Mouse (Mus musculus) stomach, embryonic 15.5 days (tissue): ENCODE data around the gene Scn4a. TPM values are rescaled to one million over a fixed set of nuclear protein-coding genes. Genes with fewer than 3 reads are reported as not detected.

Source experiments
- ATAC-seq: fragments of 200-750 bp; cut with Nextera tagmentation; 2 replicates; pipeline ENCODE4 v1.8.0; 2017; ENCODE audit warnings: low read depth, moderate number of reproducible peaks, moderate TSS enrichment; ENCODE audit not compliant: insufficient read depth, low FRiP score
- H3K27ac ChIP-seq: fragments of 300-500 bp; sonication (generic); 2 replicates; pipeline ENCODE4 v1.5.1; 2015; ENCODE audit warnings: mild to moderate bottlenecking, inconsistent platforms
- H3K27me3 ChIP-seq: fragments of 300-500 bp; sonication (generic); replicated peaks from 2 replicates; pipeline ENCODE4 v1.6.1; 2015; ENCODE audit warnings: inconsistent platforms
- H3K36me3 ChIP-seq: fragments of 300-500 bp; sonication (generic); 2 replicates; pipeline ENCODE4 v1.6.1; 2015; ENCODE audit warnings: inconsistent platforms
- H3K4me1 ChIP-seq: fragments of 300-500 bp; sonication (generic); 2 replicates; pipeline ENCODE4 v1.6.1; 2015; ENCODE audit warnings: inconsistent platforms
- H3K4me2 ChIP-seq: fragments of 300-500 bp; sonication (generic); 2 replicates; pipeline ENCODE4 v1.6.1; 2015; ENCODE audit warnings: mild to moderate bottlenecking, inconsistent platforms
- H3K4me3 ChIP-seq: fragments of 300-500 bp; sonication (generic); replicated peaks from 2 replicates; pipeline ENCODE4 v1.5.1; 2015; ENCODE audit warnings: inconsistent platforms
- H3K9ac ChIP-seq: fragments of 300-500 bp; sonication (generic); 2 replicates; pipeline ENCODE4 v1.6.1; 2015; ENCODE audit warnings: inconsistent platforms
- H3K9me3 ChIP-seq: fragments of 300-500 bp; sonication (generic); 2 replicates; pipeline ENCODE4 v1.6.1; 2016; ENCODE audit warnings: inconsistent platforms
- whole genome bisulfite sequencing: fragments of 180-500 bp; shearing (Covaris S2); methylation state at CpG from one replicate; pipeline ENCODE4 v1.1.7; 2015; 5-methylcytosine and 5-hydroxymethylcytosine counted together
- polyA plus RNA-seq: library from polyadenylated mRNA; unstranded; fragments of >200 nt; fragmentation: Nextera tagmentation; extraction: Ambion mirVana; gene quantifications from 2 replicates; pipeline ENCODE4 v1.2.1, GENCODE M21; 2015

Gene Scn4a
- polyA plus RNA-seq, 1 experiment from 2014 or later, result 0.03 TPM

DNA sequence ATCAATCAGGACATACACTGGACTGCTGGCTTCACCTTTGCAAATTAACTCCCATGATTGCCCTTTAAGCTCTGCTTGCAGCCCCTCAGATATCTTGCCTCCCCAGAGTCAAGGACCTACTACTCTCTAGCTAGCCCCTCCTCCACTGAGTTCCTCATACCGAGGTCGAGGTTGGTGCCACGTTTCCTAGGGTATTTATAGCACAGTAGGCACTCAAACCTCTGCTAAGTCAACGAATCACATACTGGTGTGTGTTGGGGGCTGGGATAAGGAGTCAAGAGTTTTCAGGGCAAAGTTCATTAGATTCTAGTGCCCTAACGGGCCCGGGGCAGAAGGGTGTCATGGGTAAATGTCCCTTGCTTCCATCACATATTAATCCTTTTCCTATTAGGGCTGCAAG is 24.0 kb downstream of the Scn4a start:
- WGBS, result 41% methylated on average over 6 of the region's 6 CpGs
- ATAC-seq, result no peak
- Histone ChIP-seq H3K27me3 (no peaks in the 10 kb centered on the region), H3K36me3 (no peaks in the 10 kb centered on the region), H3K9me3 (no peaks in the 10 kb centered on the region), H3K4me3 (no peak overlapping the region), H3K4me2 (no peak overlapping the region), H3K27ac (no peak overlapping the region), H3K9ac (no peak overlapping the region), H3K4me1 (peaks cover 2% of the 10 kb centered on the region; the same call in 1 of the 2 replicates)

DNA sequence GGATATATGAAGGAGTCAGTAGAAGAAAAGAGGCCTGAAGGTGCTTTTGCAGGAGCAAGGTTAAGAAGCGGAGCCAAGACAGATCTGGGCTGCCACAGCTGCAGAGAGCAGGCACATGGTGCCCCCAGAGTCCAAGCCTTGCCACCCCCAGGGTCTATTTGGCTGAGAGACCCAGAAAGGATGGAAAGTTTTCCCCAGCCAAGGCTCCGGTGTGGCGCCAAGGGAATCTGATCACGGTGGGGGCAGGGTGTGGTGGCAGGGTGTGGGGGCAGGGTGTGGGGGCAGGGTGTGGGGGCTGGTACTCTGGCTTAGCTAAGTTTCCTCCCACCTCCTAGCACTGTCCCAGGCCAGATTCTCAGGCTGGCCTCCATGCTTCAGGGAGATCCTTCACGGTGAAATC is 24.6 kb downstream of the Scn4a start:
- H3K4me3 ChIP-seq, result no peak overlapping the region
- H3K9me3 ChIP-seq, result no peaks in the 10 kb centered on the region
- H3K27ac ChIP-seq, result no peak overlapping the region
- H3K4me1 ChIP-seq, result peaks cover 2% of the 10 kb centered on the region; the same call in 1 of the 2 replicates
- H3K36me3 ChIP-seq, result no peaks in the 10 kb centered on the region
- ATAC-seq, result no peak
- H3K4me2 ChIP-seq, result no peak overlapping the region
- no peaks in the 10 kb centered on the region for H3K27me3 ChIP-seq
- H3K9ac ChIP-seq, result no peak overlapping the region
- 46% methylated on average over 5 of the region's 5 CpGs for WGBS

- H3K4me1 ChIP-seq, result peaks cover 2% of the 10 kb centered on the region; the same call in 1 of the 2 replicates
- ATAC-seq, result no peak
- no peak overlapping the region for H3K4me2 ChIP-seq
- no peaks in the 10 kb centered on the region for H3K27me3 ChIP-seq
- no peak overlapping the region for H3K27ac ChIP-seq
- H3K36me3 ChIP-seq, result no peaks in the 10 kb centered on the region
- H3K9me3 ChIP-seq, result no peaks in the 10 kb centered on the region
- no peak overlapping the region for H3K9ac ChIP-seq
- WGBS, result 76% methylated on average over 8 of the region's 8 CpGs
- no peak overlapping the region for H3K4me3 ChIP-seq
Measured at GRCm38 (mm10) chr11:106326475-106326874, 26.6 kb downstream of the Scn4a start.

- Histone ChIP-seq H3K4me3 (no peak overlapping the region), H3K9ac (no peak overlapping the region), H3K27ac (no peak overlapping the region), H3K9me3 (no peaks in the 10 kb centered on the region), H3K36me3 (no peaks in the 10 kb centered on the region), H3K27me3 (no peaks in the 10 kb centered on the region), H3K4me2 (no peak overlapping the region), H3K4me1 (peaks cover 2% of the 10 kb centered on the region; the same call in 1 of the 2 replicates)
- WGBS, result 65% methylated on average over 8 of the region's 8 CpGs
- no peak for ATAC-seq
Measured at GRCm38 (mm10) chr11:106325566-106326206, 27.4 kb downstream of the Scn4a start.

GRCm38 (mm10) chr11:106324858-106325257 is 28.2 kb downstream of the Scn4a start:
- ATAC-seq, result no peak

GRCm38 (mm10) chr11:106318406-106319366 is 34.4 kb downstream of the Scn4a start:
- no peak overlapping the region for H3K9ac ChIP-seq
- H3K27ac ChIP-seq, result no peak overlapping the region
- ATAC-seq, result no peak
- 61% methylated on average over 21 of the region's 21 CpGs for WGBS
- H3K4me1 ChIP-seq, result 0 out of 2 replicates have a peak, but pooled peaks cover 10% of the 10 kb centered on the region
- H3K36me3 ChIP-seq, result no peaks in the 10 kb centered on the region
- no peaks in the 10 kb centered on the region for H3K9me3 ChIP-seq
- no peak overlapping the region for H3K4me3 ChIP-seq
- H3K27me3 ChIP-seq, result no peaks in the 10 kb centered on the region
- H3K4me2 ChIP-seq, result no peak overlapping the region

More at GRCm38 (mm10) chr11:106324858-106325257, 28.2 kb downstream of the Scn4a start:
- no peak overlapping the region for H3K9ac ChIP-seq
- no peak overlapping the region for H3K4me3 ChIP-seq
- no peaks in the 10 kb centered on the region for H3K27me3 ChIP-seq
- no peaks in the 10 kb centered on the region for H3K9me3 ChIP-seq
- no peaks in the 10 kb centered on the region for H3K36me3 ChIP-seq
- H3K27ac ChIP-seq, result no peak overlapping the region
- no peak overlapping the region for H3K4me2 ChIP-seq
- 70% methylated on average over 5 of the region's 5 CpGs for WGBS
- H3K4me1 ChIP-seq, result peaks cover 2% of the 10 kb centered on the region; the same call in 1 of the 2 replicates

- Histone ChIP-seq H3K27me3 (no peaks in the 10 kb centered on the region), H3K4me3 (no peak overlapping the region), H3K4me1 (0 out of 2 replicates have a peak, but pooled peaks cover 16% of the 10 kb centered on the region), H3K4me2 (no peak overlapping the region), H3K27ac (no peak overlapping the region), H3K36me3 (no peaks in the 10 kb centered on the region), H3K9me3 (no peaks in the 10 kb centered on the region), H3K9ac (no peak overlapping the region)
- 71% methylated on average over 7 of the region's 7 CpGs for WGBS
- no peak for ATAC-seq
Measured at GRCm38 (mm10) chr11:106317801-106318200, 35.3 kb downstream of the Scn4a start.

- 56% methylated on average over 1 of the region's 1 CpGs for WGBS
- Histone ChIP-seq H3K4me1 (0 out of 2 replicates have a peak, but pooled peaks cover 16% of the 10 kb centered on the region), H3K9ac (no peak overlapping the region), H3K36me3 (no peaks in the 10 kb centered on the region), H3K4me2 (no peak overlapping the region), H3K4me3 (no peak overlapping the region), H3K27me3 (no peaks in the 10 kb centered on the region), H3K9me3 (no peaks in the 10 kb centered on the region), H3K27ac (no peak overlapping the region)
- no peak for ATAC-seq
Measured at GRCm38 (mm10) chr11:106316416-106316815, 36.7 kb downstream of the Scn4a start.

DNA sequence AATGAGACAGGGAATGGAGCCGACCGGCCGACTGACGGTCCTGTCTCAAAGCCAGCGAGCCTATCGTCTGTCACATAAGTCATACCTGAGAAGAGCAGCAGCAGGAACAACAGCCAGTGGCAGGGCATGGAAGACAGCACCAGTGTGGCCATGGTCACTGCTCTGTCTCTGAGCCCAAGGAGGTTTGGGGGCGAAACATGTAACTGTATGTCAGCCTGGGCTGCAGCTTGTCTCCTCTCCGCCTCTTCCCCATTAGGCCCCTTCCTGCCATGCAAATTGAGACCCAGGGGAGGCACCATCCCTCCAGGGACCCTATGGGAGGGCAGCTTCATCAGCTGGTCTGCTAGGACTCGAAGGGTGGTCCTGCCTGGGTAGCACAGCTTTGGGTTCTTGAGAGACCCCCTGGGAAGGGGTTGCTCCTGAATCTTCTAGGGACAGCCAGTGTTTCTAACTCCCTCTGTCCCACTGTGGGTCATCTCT is 38.7 kb downstream of the Scn4a start, which contains the start of gene Cd79b:
Gene Cd79b, minus strand, starts transcription at position 430 of the 480 bp plus-strand sequence.
- 0 out of 2 replicates have a peak, but pooled peaks cover 16% of the 10 kb centered on the region for H3K4me1 ChIP-seq
- WGBS, result 61% methylated on average over 9 of the region's 9 CpGs
- ATAC-seq, result no peak
- no peak within 1 kb of the TSS for H3K4me3 ChIP-seq
- no peaks in the 10 kb centered on the region for H3K9me3 ChIP-seq
- no peak within 1 kb of the TSS for H3K4me2 ChIP-seq
- H3K36me3 ChIP-seq, result no peaks in the 10 kb centered on the region
- H3K9ac ChIP-seq, result no peak within 1 kb of the TSS
- no peaks in the 10 kb centered on the region for H3K27me3 ChIP-seq
- no peak within 1 kb of the TSS for H3K27ac ChIP-seq

GRCm38 (mm10) chr11:106313533-106313932 is 39.6 kb downstream of the Scn4a start:
- Histone ChIP-seq H3K9ac (no peak overlapping the region), H3K9me3 (no peaks in the 10 kb centered on the region), H3K4me3 (no peak overlapping the region), H3K4me1 (0 out of 2 replicates have a peak, but pooled peaks cover 12% of the 10 kb centered on the region), H3K36me3 (no peaks in the 10 kb centered on the region), H3K27ac (no peak overlapping the region), H3K4me2 (no peak overlapping the region), H3K27me3 (no peaks in the 10 kb centered on the region)
- ATAC-seq, result peak; percentile 58
- WGBS, result 48% methylated on average over 5 of the region's 5 CpGs

DNA sequence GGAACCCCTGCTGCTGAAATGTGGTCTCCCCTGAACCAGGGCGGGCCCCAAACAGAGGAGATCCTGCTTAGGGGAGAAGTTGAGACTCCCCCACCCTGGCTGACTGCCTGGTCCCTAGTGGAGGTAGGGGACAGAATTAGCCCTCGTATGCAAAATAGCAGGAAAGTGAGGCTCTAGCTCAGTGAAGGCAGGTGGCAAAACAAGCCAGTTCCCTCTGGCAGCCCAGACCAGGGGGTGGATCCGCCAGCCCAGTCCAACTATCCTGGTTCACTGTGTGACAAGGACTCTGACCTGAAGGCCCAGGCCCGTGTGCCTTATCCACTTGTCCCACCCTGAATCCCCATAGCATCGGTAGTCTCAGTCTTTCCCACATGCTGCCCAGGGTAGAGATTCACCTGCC is 43.0 kb downstream of the Scn4a start:
- ATAC-seq, result no peak
- Histone ChIP-seq H3K27ac (no peak overlapping the region), H3K36me3 (no peaks in the 10 kb centered on the region), H3K4me1 (0 out of 2 replicates have a peak, but pooled peaks cover 9% of the 10 kb centered on the region), H3K9ac (no peak overlapping the region), H3K9me3 (no peaks in the 10 kb centered on the region), H3K4me2 (no peak overlapping the region), H3K4me3 (no peak overlapping the region), H3K27me3 (no peaks in the 10 kb centered on the region)
- 67% methylated on average over 5 of the region's 5 CpGs for WGBS
